Mouse (Mus musculus): ENCODE measurements around the gene Ablim2.

The Ablim2 gene

GRCm38 (mm10) chr5:35815051-35815450 is 57.4 kb downstream of the Ablim2 start:
- DNase-seq = no peak

GRCm38 (mm10) chr5:35817266-35817665 is 59.6 kb downstream of the Ablim2 start:
- no peak for DNase-seq

GRCm38 (mm10) chr5:35817882-35818281 is 60.2 kb downstream of the Ablim2 start:
- no peak for DNase-seq

GRCm38 (mm10) chr5:35822721-35823120 is 65.0 kb downstream of the Ablim2 start:
- no peak for DNase-seq

- DNase-seq = no peak
Measured at GRCm38 (mm10) chr5:35826465-35826864, 68.8 kb downstream of the Ablim2 start.

- no peak for DNase-seq
Measured at GRCm38 (mm10) chr5:35827075-35827474, 69.4 kb downstream of the Ablim2 start.

GRCm38 (mm10) chr5:35827856-35828255 is 70.2 kb downstream of the Ablim2 start:
- no peak for DNase-seq

GRCm38 (mm10) chr5:35830101-35830500 is 72.4 kb downstream of the Ablim2 start:
- no peak for DNase-seq

GRCm38 (mm10) chr5:35833881-35834280 is 76.2 kb downstream of the Ablim2 start:
- DNase-seq = no peak

GRCm38 (mm10) chr5:35836992-35837391 is 79.3 kb downstream of the Ablim2 start:
- no peak for DNase-seq

- DNase-seq = no peak
Measured at GRCm38 (mm10) chr5:35839262-35839661, 81.6 kb downstream of the Ablim2 start.

- no peak for DNase-seq
Measured at GRCm38 (mm10) chr5:35851485-35851884, 93.8 kb downstream of the Ablim2 start.

GRCm38 (mm10) chr5:35853463-35853862 is 95.8 kb downstream of the Ablim2 start:
- no peak for DNase-seq

GRCm38 (mm10) chr5:35856245-35856644 is 98.6 kb downstream of the Ablim2 start:
- no peak for DNase-seq

- DNase-seq = peak; percentile 49 to 62
Measured at GRCm38 (mm10) chr5:35858069-35858468, 100.4 kb downstream of the Ablim2 start.

- DNase-seq = no peak
Measured at GRCm38 (mm10) chr5:35861456-35861855, 103.8 kb downstream of the Ablim2 start.

GRCm38 (mm10) chr5:35869973-35870372 is 112.3 kb downstream of the Ablim2 start:
- no peak for DNase-seq

GRCm38 (mm10) chr5:35870408-35871012 is 112.8 kb downstream of the Ablim2 start:
- DNase-seq = peak; percentile 55 to 76

GRCm38 (mm10) chr5:35873382-35873781 is 115.7 kb downstream of the Ablim2 start:
- DNase-seq = no peak

GRCm38 (mm10) chr5:35876236-35876635 is 118.6 kb downstream of the Ablim2 start:
- DNase-seq = no peak

- no peak for DNase-seq
Measured at GRCm38 (mm10) chr5:35879199-35879598, 121.5 kb downstream of the Ablim2 start.

GRCm38 (mm10) chr5:35882391-35882790 is 124.7 kb downstream of the Ablim2 start:
- DNase-seq = no peak

- peak in 1 of 2 experiments; percentile 50 for DNase-seq
Measured at GRCm38 (mm10) chr5:35884262-35884661, 126.6 kb downstream of the Ablim2 start.

- no peak for DNase-seq
Measured at GRCm38 (mm10) chr5:35884689-35885088, 127.0 kb downstream of the Ablim2 start.

GRCm38 (mm10) chr5:35888959-35889358 is 131.3 kb downstream of the Ablim2 start:
- DNase-seq = no peak

Measured in lung, postnatal 4 days (tissue).